Mouse (Mus musculus): ENCODE data around the gene Babam2. TPM values are rescaled to one million over a fixed set of nuclear protein-coding genes. Genes with fewer than 3 reads are reported as not detected.

The Babam2 gene
- polyA plus RNA-seq, 1 experiment from 2014 or later = 45.6 TPM

DNA sequence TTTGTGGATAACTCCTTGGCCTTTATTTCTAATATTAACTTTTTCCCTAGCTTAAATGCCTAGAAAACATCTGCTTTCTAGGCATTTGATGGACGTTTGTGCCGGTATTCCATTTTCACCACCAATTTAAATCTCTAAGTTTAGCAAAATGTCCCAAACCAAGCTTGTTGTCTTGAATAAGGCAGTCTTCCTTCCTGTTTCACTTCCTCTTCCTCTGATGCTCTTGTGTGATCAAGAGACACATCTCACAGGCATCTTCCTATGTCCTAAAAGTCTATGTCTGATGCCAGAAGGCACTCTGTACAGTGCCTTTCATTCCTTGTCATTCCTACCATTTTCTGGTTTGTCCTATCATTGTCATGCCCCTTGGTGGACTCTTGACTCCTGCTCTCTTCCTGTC lies 210.5 kb downstream of the Babam2 start:
- no peaks in the 10 kb centered on the region for H3K36me3 ChIP-seq
- WGBS = 81% methylated on average over 2 of the region's 2 CpGs
- peaks cover 13% of the 10 kb centered on the region for H3K4me1 ChIP-seq (replicated peaks)
- H3K4me3 ChIP-seq = no peak overlapping the region
- no peak for ATAC-seq (ENCODE audit: insufficient number of reproducible peaks, low FRiP score)
- no peaks in the 10 kb centered on the region for H3K9me3 ChIP-seq (replicated peaks)
- no peaks in the 10 kb centered on the region for H3K27me3 ChIP-seq (replicated peaks)
- no peak overlapping the region for H3K9ac ChIP-seq
- no peak overlapping the region for H3K4me2 ChIP-seq
- H3K27ac ChIP-seq (ENCODE audit: poor library complexity, severe bottlenecking) = no peak overlapping the region

DNA sequence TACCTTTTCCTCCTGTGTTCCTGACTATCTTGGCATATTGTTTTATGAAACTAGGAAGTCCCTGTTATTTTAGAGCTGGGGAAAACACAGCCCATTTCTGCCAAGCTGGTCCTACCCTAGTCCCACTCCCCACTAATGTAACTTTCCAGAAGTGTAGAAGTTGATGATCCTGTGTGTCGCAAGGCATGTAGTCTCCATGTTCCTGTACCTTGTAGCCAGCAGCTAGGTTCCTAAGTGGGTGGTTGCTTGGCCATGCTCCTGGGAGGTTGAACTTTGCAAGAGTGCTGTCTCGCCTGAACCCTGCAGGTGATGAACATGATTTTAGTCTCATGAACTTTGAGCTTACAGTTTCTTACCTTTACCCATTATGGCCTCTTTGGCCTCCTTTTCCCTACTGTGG lies 211.3 kb downstream of the Babam2 start:
- ATAC-seq (ENCODE audit: insufficient number of reproducible peaks, low FRiP score) = no peak
- Histone ChIP-seq H3K9ac (no peak overlapping the region), H3K4me2 (no peak overlapping the region), H3K27ac (ENCODE audit: poor library complexity, severe bottlenecking) (no peak overlapping the region), H3K27me3 (replicated peaks) (no peaks in the 10 kb centered on the region), H3K36me3 (no peaks in the 10 kb centered on the region), H3K4me1 (replicated peaks) (peaks cover 13% of the 10 kb centered on the region), H3K9me3 (replicated peaks) (no peaks in the 10 kb centered on the region), H3K4me3 (no peak overlapping the region)
- 86% methylated on average over 2 of the region's 2 CpGs for WGBS

DNA sequence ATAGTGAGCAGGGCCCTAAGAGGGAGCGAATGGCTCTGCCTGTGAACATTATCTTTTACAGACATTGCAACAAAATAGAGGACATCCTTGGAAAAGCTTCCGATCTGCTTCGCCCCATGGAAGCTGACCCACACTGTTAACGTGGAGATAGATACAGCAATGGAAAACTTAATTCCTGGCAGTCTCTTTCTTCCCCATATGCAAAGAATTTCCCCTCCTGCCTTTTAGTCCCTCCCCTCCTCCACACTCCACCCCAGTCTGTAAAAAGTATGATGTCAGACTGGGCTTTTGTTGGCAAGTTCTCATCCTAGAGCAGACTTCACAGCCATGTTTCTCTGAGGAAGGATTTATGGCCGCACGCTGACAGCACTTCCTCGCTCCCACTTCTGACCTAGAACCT lies 218.8 kb downstream of the Babam2 start:
- Histone ChIP-seq H3K4me2 (no peak overlapping the region), H3K9me3 (replicated peaks) (0 out of 2 replicates have a peak, but pooled peaks cover 4% of the 10 kb centered on the region), H3K36me3 (no peaks in the 10 kb centered on the region), H3K4me3 (no peak overlapping the region), H3K27me3 (replicated peaks) (no peaks in the 10 kb centered on the region), H3K9ac (no peak overlapping the region), H3K4me1 (replicated peaks) (peaks cover 10% of the 10 kb centered on the region; the same call in 1 of the 2 replicates), H3K27ac (ENCODE audit: poor library complexity, severe bottlenecking) (0 out of 2 replicates have a peak overlapping the region, but pooled peaks have one; percentile 43)
- WGBS = 63% methylated on average over 7 of the region's 7 CpGs
- peak; percentile 36; the same call in 1 of the 2 replicates for ATAC-seq (ENCODE audit: insufficient number of reproducible peaks, low FRiP score)

DNA sequence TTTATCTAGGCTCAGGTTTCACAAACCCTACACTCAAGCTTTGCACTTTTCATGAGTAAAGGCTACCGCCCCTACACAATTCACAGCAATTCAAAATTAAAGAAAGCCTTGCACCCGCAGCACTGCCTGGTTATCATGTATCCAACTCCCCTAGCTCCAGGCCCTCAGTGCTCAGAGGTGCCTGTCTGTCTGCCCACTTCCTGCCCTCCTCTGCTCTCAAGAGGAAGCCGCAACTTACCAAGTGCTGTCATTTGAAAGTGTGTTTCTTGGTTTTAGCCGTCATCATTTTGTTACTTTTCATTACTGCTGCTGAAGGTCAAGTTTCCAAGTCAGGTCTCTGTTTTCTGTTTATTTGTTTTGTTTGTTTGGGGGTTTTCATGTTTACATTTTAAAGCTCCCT lies 221.1 kb downstream of the Babam2 start:
- Histone ChIP-seq H3K4me1 (replicated peaks) (peaks cover 10% of the 10 kb centered on the region; the same call in 1 of the 2 replicates), H3K27ac (ENCODE audit: poor library complexity, severe bottlenecking) (no peak overlapping the region), H3K36me3 (no peaks in the 10 kb centered on the region), H3K9me3 (replicated peaks) (0 out of 2 replicates have a peak, but pooled peaks cover 4% of the 10 kb centered on the region), H3K4me3 (no peak overlapping the region), H3K4me2 (no peak overlapping the region), H3K27me3 (replicated peaks) (no peaks in the 10 kb centered on the region), H3K9ac (no peak overlapping the region)
- no peak for ATAC-seq (ENCODE audit: insufficient number of reproducible peaks, low FRiP score)
- WGBS = 83% methylated on average over 4 of the region's 4 CpGs

DNA sequence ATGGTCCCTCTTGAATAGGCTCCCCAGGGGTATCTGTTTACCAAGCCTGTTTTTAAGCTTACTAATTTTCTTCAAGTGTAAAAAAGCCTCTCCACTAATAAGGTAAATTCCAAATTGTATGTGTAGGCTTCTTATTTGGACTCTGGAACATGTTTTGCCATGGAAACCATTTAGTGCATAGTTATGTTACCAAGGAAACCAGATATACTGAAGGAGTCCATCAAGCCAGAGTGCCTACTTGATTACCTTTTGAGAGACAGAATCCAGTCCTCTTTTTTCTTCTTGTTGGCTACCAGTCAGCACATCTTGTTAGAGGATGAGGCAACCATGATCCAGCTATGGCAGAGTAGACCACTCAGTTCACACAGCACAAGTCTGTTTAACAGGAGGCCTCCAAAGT lies 222.6 kb downstream of the Babam2 start:
- ATAC-seq (ENCODE audit: insufficient number of reproducible peaks, low FRiP score) = no peak
- Histone ChIP-seq H3K9ac (no peak overlapping the region), H3K27ac (ENCODE audit: poor library complexity, severe bottlenecking) (peak overlapping the region; percentile 29; the same call in 1 of the 2 replicates), H3K4me3 (no peak overlapping the region), H3K27me3 (replicated peaks) (no peaks in the 10 kb centered on the region), H3K4me2 (no peak overlapping the region), H3K4me1 (replicated peaks) (peaks cover 10% of the 10 kb centered on the region; the same call in 1 of the 2 replicates), H3K9me3 (replicated peaks) (0 out of 2 replicates have a peak, but pooled peaks cover 4% of the 10 kb centered on the region), H3K36me3 (no peaks in the 10 kb centered on the region)

DNA sequence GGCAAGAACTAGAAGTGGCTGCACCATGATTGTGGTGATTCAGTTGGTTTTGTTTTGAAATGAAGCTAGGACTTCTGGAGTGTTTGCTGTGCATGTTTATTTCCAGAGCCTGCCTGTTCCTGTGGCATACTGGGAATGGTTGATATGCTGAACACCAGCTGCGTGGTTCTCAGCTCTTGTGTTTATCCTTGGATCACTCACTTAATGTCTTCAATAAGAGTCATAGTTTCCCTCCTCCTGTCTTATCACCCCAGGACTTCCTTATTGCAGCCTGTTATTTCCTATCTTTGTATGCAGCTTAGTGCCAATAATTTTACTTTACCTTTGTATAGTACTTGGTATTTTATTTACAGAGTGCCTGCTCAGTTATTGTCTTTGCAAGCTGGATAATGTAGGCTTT lies 223.4 kb downstream of the Babam2 start:
- WGBS = 42% methylated on average over 1 of the region's 1 CpGs
- no peak for ATAC-seq (ENCODE audit: insufficient number of reproducible peaks, low FRiP score)
- no peak overlapping the region for H3K9ac ChIP-seq
- H3K9me3 ChIP-seq (replicated peaks) = 0 out of 2 replicates have a peak, but pooled peaks cover 4% of the 10 kb centered on the region
- no peaks in the 10 kb centered on the region for H3K27me3 ChIP-seq (replicated peaks)
- H3K4me3 ChIP-seq = no peak overlapping the region
- H3K36me3 ChIP-seq = no peaks in the 10 kb centered on the region
- no peak overlapping the region for H3K4me2 ChIP-seq
- peaks cover 10% of the 10 kb centered on the region; the same call in 1 of the 2 replicates for H3K4me1 ChIP-seq (replicated peaks)
- peak overlapping the region; percentile 29; the same call in 1 of the 2 replicates for H3K27ac ChIP-seq (ENCODE audit: poor library complexity, severe bottlenecking)

DNA sequence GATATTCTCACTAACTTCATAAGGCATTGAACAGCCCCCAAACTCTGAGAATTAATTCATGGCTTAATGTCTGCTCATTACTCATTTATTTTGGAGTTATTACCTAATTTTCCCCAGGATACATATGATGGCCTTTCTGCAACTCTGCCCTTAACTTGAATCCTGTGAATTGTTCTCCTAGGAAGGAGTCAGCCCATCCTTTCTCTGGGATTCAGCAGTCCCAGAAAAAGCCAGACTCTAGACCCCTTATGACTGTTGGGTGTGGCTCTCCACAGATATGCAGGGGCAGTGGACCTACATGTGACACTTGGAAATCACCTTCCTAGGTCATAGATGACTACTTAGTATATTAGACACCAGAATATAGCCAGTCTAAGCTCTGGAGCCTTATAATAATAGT lies 226.6 kb downstream of the Babam2 start:
- Histone ChIP-seq H3K27me3 (replicated peaks) (no peaks in the 10 kb centered on the region), H3K9me3 (replicated peaks) (no peaks in the 10 kb centered on the region; the same call in 1 of the 2 replicates), H3K4me3 (no peak overlapping the region), H3K36me3 (no peaks in the 10 kb centered on the region), H3K9ac (no peak overlapping the region), H3K4me2 (no peak overlapping the region), H3K27ac (ENCODE audit: poor library complexity, severe bottlenecking) (no peak overlapping the region), H3K4me1 (replicated peaks) (peaks cover 7% of the 10 kb centered on the region; the same call in 1 of the 2 replicates)
- no peak for ATAC-seq (ENCODE audit: insufficient number of reproducible peaks, low FRiP score)

DNA sequence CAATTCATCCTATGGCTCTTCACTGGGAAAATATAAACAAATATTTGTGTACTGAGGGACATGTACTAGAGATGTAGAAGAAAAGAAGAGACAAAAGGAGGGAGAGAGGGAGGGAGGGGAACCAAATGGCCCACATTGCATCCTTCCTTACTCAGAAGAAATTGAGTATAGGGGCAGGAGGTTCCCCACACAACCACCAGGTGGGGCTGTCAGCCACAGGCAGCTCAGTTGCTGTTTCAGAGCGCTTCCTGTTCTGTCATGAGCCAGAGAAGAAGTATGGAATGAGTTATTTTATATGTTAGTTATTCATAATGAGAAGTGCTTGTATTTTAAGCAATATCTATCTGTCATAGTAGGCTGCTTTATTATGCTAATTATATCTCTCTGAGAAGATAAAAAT lies 229.1 kb downstream of the Babam2 start:
- Histone ChIP-seq H3K9me3 (replicated peaks) (no peaks in the 10 kb centered on the region; the same call in 1 of the 2 replicates), H3K4me1 (replicated peaks) (peaks cover 15% of the 10 kb centered on the region), H3K4me2 (no peak overlapping the region), H3K36me3 (no peaks in the 10 kb centered on the region), H3K27me3 (replicated peaks) (no peaks in the 10 kb centered on the region), H3K9ac (no peak overlapping the region), H3K4me3 (no peak overlapping the region), H3K27ac (ENCODE audit: poor library complexity, severe bottlenecking) (no peak overlapping the region)
- ATAC-seq (ENCODE audit: insufficient number of reproducible peaks, low FRiP score) = no peak
- WGBS = 92% methylated on average over 1 of the region's 1 CpGs

DNA sequence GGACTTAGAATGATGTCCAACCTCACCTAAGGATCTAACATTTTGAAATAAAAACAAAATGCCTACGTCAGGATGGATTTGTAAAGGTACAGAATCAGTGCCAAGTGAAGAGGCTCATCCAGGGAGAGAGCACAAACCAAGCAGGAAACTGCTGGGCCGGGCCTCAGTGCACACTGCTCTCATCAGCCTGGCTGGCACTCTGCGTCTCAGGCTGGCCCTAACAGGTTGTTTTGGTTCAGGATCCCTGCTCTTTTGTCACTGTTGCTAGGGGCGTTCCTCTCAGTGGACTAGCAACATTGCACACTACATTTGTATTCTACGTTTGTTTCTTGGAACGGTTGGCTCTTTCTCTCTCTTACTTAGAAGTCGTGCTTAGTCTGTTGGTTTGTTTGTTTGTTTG lies 231.5 kb downstream of the Babam2 start:
- ATAC-seq (ENCODE audit: insufficient number of reproducible peaks, low FRiP score) = no peak
- no peaks in the 10 kb centered on the region for H3K27me3 ChIP-seq (replicated peaks)
- 80% methylated on average over 7 of the region's 7 CpGs for WGBS
- no peak overlapping the region for H3K4me2 ChIP-seq
- H3K36me3 ChIP-seq = no peaks in the 10 kb centered on the region
- H3K4me1 ChIP-seq (replicated peaks) = peaks cover 35% of the 10 kb centered on the region
- H3K4me3 ChIP-seq = no peak overlapping the region
- no peaks in the 10 kb centered on the region; the same call in 1 of the 2 replicates for H3K9me3 ChIP-seq (replicated peaks)
- H3K27ac ChIP-seq (ENCODE audit: poor library complexity, severe bottlenecking) = no peak overlapping the region
- H3K9ac ChIP-seq = no peak overlapping the region

DNA sequence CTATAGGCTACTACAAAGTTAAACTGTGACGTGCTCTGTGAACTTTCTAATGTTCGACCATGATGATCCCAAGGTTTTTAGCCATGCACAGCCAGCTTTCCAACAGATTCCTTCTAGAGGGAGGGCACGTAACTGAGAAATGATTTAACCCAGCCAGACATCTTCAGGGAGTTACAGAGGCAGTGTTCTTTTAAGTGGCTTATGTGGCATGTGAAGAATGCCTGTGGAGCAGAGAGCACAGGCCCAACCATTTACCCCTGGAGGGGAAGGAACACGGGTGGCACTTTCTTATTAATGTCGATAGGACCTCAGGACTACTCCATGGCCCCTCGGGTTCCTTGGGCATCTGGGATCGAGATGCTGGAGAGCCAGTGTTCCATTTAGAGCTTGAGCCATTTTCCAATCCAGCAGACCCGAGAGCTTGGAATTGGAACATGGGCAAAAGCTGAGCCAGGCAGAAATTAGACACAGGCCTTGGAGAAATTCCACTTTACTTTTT lies 233.7 kb downstream of the Babam2 start:
- WGBS = 56% methylated on average over 8 of the region's 8 CpGs
- Histone ChIP-seq H3K27ac (ENCODE audit: poor library complexity, severe bottlenecking) (no peak overlapping the region), H3K9ac (no peak overlapping the region), H3K4me2 (no peak overlapping the region), H3K9me3 (replicated peaks) (no peaks in the 10 kb centered on the region; the same call in 1 of the 2 replicates), H3K4me1 (replicated peaks) (peaks cover 40% of the 10 kb centered on the region), H3K4me3 (no peak overlapping the region), H3K36me3 (no peaks in the 10 kb centered on the region), H3K27me3 (replicated peaks) (no peaks in the 10 kb centered on the region)
- no peak for ATAC-seq (ENCODE audit: insufficient number of reproducible peaks, low FRiP score)

DNA sequence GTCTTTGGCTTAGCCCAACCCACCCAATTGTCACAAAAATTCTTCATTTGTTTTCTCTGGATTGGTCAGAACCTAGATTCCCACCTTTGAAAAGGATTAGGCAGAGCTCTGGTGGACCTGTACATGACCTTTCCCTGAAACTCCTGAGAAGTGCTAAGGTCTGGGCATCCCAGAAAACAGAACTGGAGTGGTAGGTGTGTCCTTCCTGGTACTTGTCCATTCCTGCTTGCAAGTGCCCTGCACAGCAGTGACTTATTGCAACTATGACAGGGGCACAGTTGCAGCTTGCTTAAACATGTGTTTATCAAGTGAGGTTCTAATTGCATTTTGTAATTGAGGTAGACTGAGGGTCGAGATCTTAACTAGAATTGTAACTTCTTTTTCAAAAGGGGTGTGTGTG lies 234.2 kb downstream of the Babam2 start:
- no peak for ATAC-seq (ENCODE audit: insufficient number of reproducible peaks, low FRiP score)

DNA sequence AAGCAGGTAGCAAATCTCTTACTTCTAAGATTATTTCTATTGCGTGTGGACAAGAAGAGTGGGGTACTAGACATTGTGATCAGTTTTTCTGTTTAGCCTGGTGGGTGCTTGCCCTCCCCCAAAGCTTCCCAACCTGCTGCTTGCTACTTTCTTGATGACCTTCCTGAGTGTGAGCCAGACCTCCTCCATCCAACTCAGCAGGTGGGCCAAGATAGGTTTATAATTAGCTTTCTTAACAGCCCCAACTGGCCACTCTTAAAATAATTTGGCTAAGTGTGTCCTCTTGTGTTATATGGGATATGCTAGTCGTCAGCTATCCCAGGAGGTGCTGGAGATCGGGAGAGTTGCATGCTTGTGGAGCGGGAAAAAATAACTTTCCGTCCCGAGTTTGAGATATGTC lies 235.8 kb downstream of the Babam2 start:
- WGBS = 31% methylated on average over 6 of the region's 6 CpGs
- Histone ChIP-seq H3K9ac (no peak overlapping the region), H3K4me3 (no peak overlapping the region), H3K27ac (ENCODE audit: poor library complexity, severe bottlenecking) (no peak overlapping the region), H3K4me1 (replicated peaks) (peaks cover 41% of the 10 kb centered on the region), H3K9me3 (replicated peaks) (no peaks in the 10 kb centered on the region), H3K4me2 (no peak overlapping the region), H3K27me3 (replicated peaks) (no peaks in the 10 kb centered on the region), H3K36me3 (no peaks in the 10 kb centered on the region)
- no peak for ATAC-seq (ENCODE audit: insufficient number of reproducible peaks, low FRiP score)

More for the DNA sequence above, 234.2 kb downstream of the Babam2 start:
- no peak overlapping the region for H3K4me2 ChIP-seq
- no peaks in the 10 kb centered on the region; the same call in 1 of the 2 replicates for H3K9me3 ChIP-seq (replicated peaks)
- no peak overlapping the region for H3K9ac ChIP-seq
- H3K4me3 ChIP-seq = no peak overlapping the region
- no peak overlapping the region for H3K27ac ChIP-seq (ENCODE audit: poor library complexity, severe bottlenecking)
- 82% methylated on average over 1 of the region's 1 CpGs for WGBS
- no peaks in the 10 kb centered on the region for H3K36me3 ChIP-seq
- H3K4me1 ChIP-seq (replicated peaks) = peaks cover 40% of the 10 kb centered on the region
- no peaks in the 10 kb centered on the region for H3K27me3 ChIP-seq (replicated peaks)

Data from heart, embryonic 12.5 days (tissue).